ENCODE assay signal across 8 mouse cellular contexts in the genomic region with DNA sequence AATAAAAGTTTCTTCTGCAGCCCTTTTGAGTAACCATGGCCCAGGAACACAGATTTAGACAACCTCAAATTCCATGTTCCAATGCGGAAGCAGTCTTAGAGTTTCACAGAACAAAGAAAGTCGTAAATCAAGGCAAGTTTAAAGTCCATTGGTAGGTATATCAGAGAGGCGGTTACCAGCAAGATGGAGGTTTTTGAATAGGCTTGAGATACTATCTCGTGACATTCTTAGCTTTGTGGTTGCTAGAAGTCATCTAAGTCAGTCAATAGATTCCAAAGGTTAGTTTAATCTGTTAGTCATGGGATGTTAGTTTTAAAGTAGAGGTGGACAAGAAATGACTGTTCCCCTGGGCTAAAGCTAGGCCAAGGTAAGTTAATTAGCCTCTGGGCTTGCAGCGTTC. TPM values are rescaled to one million over a fixed set of nuclear protein-coding genes. Genes with fewer than 3 reads are reported as not detected.
DNase-seq lines count a peak whose midpoint lies in the region; ATAC-seq and TF ChIP-seq lines count a peak whose summit lies in the region.

A gene (minus strand): TSS at position 89 of the 400 bp plus-strand sequence.

- no peaks in the 10 kb centered on the region for H3K27me3 ChIP-seq in cerebellum, adult 2 months (ENCODE audit: control insufficient read depth, insufficient read depth, low read length)
- no peaks in the 10 kb centered on the region for H3K27me3 ChIP-seq in intestine, embryonic 15.5 days (replicated peaks)
- peaks cover 22% of the 10 kb centered on the region for H3K27me3 ChIP-seq in liver, embryonic 16.5 days (ENCODE audit: control insufficient read depth, insufficient read depth, low read depth, low read length)

- no peak within 1 kb of the TSS for H3K27ac ChIP-seq in cerebellum, adult 2 months (ENCODE audit: insufficient read depth, low read length)
- peak within 1 kb of the TSS; percentile 96 for H3K27ac ChIP-seq in intestine, embryonic 15.5 days
- H3K27ac ChIP-seq in liver, embryonic 16.5 days (ENCODE audit: low read length) = peak within 1 kb of the TSS; percentile 41

- DNase-seq in cerebellum, adult 2 months = no peak
- DNase-seq in cerebellum, adult 18-20 months = no peak
- no peak for DNase-seq in adrenal gland, postnatal 10 days
- DNase-seq in gastrocnemius, postnatal 10 days = no peak
- DNase-seq in cerebellum, adult 9-10 months = no peak
- DNase-seq in ovary, postnatal 10 days (ENCODE audit: low spot score) = no peak

- no peak for TF ChIP-seq CTCF in cerebellum, adult 2 months (IDR thresholded peaks at IDR 0.05; ENCODE audit: borderline replicate concordance, insufficient read depth, low read depth, low read length)

- H3K4me1 ChIP-seq in cerebellum, adult 2 months (ENCODE audit: control insufficient read depth, insufficient read depth, low read length) = no peaks in the 10 kb centered on the region
- H3K4me1 ChIP-seq in intestine, embryonic 15.5 days (replicated peaks) = no peaks in the 10 kb centered on the region
- no peaks in the 10 kb centered on the region for H3K4me1 ChIP-seq in liver, embryonic 16.5 days (ENCODE audit: control insufficient read depth, low read depth, low read length)

- H3K9me3 ChIP-seq in intestine, embryonic 15.5 days = no peaks in the 10 kb centered on the region
- H3K9me3 ChIP-seq in liver, embryonic 16.5 days (replicated peaks; ENCODE audit: control insufficient read depth, low read length) = no peaks in the 10 kb centered on the region

- H3K4me3 ChIP-seq in cerebellum, adult 2 months (replicated peaks; ENCODE audit: insufficient read depth, low read depth, low read length) = peak within 1 kb of the TSS; percentile 67
- H3K4me3 ChIP-seq in intestine, embryonic 15.5 days (replicated peaks) = peak within 1 kb of the TSS; percentile 80
- H3K4me3 ChIP-seq in liver, embryonic 16.5 days (ENCODE audit: low read depth, low read length) = peak within 1 kb of the TSS; percentile 64

- H3K4me2 ChIP-seq in intestine, embryonic 15.5 days (replicated peaks) = peak within 1 kb of the TSS; percentile 95
- H3K4me2 ChIP-seq in liver, embryonic 16.5 days (ENCODE audit: low read depth, low read length) = peak within 1 kb of the TSS; percentile 66

- H3K36me3 ChIP-seq in intestine, embryonic 15.5 days = no peaks in the 10 kb centered on the region
- no peaks in the 10 kb centered on the region for H3K36me3 ChIP-seq in liver, embryonic 16.5 days (ENCODE audit: control insufficient read depth, insufficient read depth)

- 58% methylated on average over 5 of the region's 5 CpGs for WGBS in cerebellum, adult 2 months
- 30% methylated on average over 5 of the region's 5 CpGs for WGBS in intestine, embryonic 15.5 days
- 31% methylated on average over 5 of the region's 5 CpGs for WGBS in liver, embryonic 16.5 days (ENCODE audit: insufficient replicate concordance)

- peak within 1 kb of the TSS; percentile 88 for H3K9ac ChIP-seq in intestine, embryonic 15.5 days
- H3K9ac ChIP-seq in liver, embryonic 16.5 days (ENCODE audit: low read depth, low read length) = peak within 1 kb of the TSS; percentile 56

- ATAC-seq in intestine, embryonic 15.5 days = peak; percentile 87
- ATAC-seq in liver, embryonic 16.5 days (ENCODE audit: low read depth) = no peak

- TF ChIP-seq POLR2A in cerebellum, adult 2 months (IDR thresholded peaks at IDR 0.05; ENCODE audit: borderline replicate concordance, insufficient read depth, low read length) = no peak

RNA-seq across cellular contexts. Expression of the gene that starts here (rescaled TPM):
- 12.5 and 14.8 TPM in 2 replicates for polyA plus RNA-seq in cerebellum, adult 2 months (2012; rRNA removed)
- 10 to 100 TPM; 12.6 to 16.6 TPM for total RNA-seq in adrenal gland, postnatal 10 days (2021)
- total RNA-seq in gastrocnemius, postnatal 10 days (2021) = 10 to 100 TPM; 10.9 to 11.8 TPM
- polyA plus RNA-seq in intestine, embryonic 15.5 days (2015; fragmentation: Nextera tagmentation; extraction: Ambion mirVana) = 14.2 and 15.0 TPM in 2 replicates
- 2.7 TPM in 2 replicates for polyA plus RNA-seq in liver, embryonic 16.5 days (2015; fragmentation: Nextera tagmentation; extraction: Ambion mirVana)
